Mouse (Mus musculus) brain, embryonic 14.5 days (tissue): ENCODE measurements around the gene Retn. TPM values are rescaled to one million over a fixed set of nuclear protein-coding genes. Genes with fewer than 3 reads are reported as not detected.

Experiments used
- DNase-seq: peaks from one replicate; pipeline ENCODE4 v3.0.0-alpha.2; 2011; ENCODE audit warnings: low read depth
- CTCF ChIP-seq: fragments of 200-500 bp; IDR thresholded peaks from 2 replicates; pipeline ENCODE4 v1.5.1; 2012; ENCODE audit warnings: inconsistent platforms, mild to moderate bottlenecking, moderate library complexity, borderline replicate concordance; ENCODE audit not compliant: insufficient read depth, insufficient read length; ENCODE audit errors: extremely low read depth
- POLR2A ChIP-seq: fragments of 200-500 bp; IDR thresholded peaks from 2 replicates; pipeline ENCODE4 v1.6.1; 2012; ENCODE audit warnings: mild to moderate bottlenecking, inconsistent platforms, borderline replicate concordance; ENCODE audit not compliant: poor library complexity, insufficient read depth, insufficient read length, severe bottlenecking; ENCODE audit errors: extremely low read depth
- polyA plus RNA-seq: library from polyadenylated mRNA; depleted of rRNA; stranded (reverse); fragments of >200 nt; gene quantifications from 2 replicates; pipeline ENCODE4 v1.2.3, GENCODE M21; 2012; rRNA removed

The Retn gene
- polyA plus RNA-seq: 0.34 and 0.52 TPM in 2 replicates

- TF ChIP-seq CTCF: no peak
- no peak for TF ChIP-seq POLR2A
- no peak for DNase-seq
These were observed at the start of gene Retn for GRCm38 (mm10) chr8:3655526-3655925. Gene Retn, plus strand, starts transcription at chr8:3655770.

GRCm38 (mm10) chr8:3606593-3606992 is 49.0 kb upstream of the Retn start:
- TF ChIP-seq CTCF (no peak), POLR2A (no peak)
- no peak for DNase-seq

DNA sequence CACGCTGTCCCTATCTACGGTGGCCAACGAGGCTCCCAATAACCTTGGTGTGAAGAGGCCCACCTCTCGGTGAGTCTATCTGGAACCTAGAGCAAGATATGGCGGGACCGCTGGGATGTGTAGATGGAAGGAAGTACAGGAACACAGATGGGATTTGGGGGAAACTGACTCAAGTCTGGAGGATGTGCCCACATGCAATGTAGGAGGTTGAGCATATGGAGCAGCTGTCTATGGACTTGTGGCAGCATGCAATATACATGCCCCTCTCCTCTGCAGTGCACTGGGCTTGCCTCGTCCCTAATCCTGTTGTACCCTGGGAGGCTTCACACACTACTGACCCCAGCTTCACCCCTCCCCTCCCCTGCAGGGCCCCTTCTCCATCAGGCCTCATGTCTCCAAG is 47.7 kb upstream of the Retn start:
- TF ChIP-seq POLR2A (no peak), CTCF (no peak)
- DNase-seq: no peak

DNA sequence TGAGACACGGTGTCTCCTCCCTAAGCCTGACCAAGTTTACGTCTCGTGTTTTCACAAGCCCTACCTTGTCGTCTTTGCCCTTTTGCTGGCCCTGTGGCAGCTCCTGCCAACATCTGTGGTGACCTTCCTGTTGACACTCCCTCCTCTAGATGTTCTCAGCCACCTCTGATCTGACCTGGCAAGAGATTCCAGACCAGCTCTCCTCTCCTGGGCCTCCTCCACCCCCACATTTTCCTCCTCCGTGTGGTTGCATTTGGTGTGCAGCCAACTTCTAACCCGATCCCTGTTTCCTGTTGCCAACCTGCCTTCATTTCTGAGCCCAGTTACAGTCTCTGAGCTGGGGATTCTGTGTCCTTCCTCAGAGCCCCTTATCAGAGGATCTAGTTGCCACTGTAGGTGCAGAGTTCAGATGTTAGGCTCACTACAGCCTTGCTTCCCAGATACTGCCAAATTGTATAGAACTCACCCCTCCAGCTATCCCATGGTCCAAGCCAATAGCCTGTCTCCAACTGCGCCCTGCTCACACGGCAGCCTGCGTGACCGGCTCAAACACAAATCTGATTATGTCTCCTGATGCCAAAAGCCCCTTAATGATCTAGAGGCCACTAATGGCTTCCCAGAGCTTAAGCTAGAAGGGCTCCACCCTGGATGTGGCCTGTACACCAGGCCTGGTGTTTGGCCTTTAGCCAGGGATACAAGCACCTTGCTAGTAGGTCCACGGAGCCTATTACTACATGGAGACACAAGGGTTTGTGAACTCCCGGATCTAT is 46.3 kb upstream of the Retn start:
- TF ChIP-seq POLR2A (no peak), CTCF (no peak)
- no peak for DNase-seq

GRCm38 (mm10) chr8:3609816-3610150 is 45.8 kb upstream of the Retn start:
- DNase-seq: no peak
- TF ChIP-seq POLR2A (no peak), CTCF (no peak)

- DNase-seq: peak; percentile 100
- TF ChIP-seq CTCF: no peak
- TF ChIP-seq POLR2A: peak; percentile 42; the same call in 1 of the 2 replicates
These were observed 34.2 kb upstream of the Retn start, which contains the start of the genes Xab2 and Pet100 for GRCm38 (mm10) chr8:3621199-3621970. Gene Xab2, minus strand, starts transcription at chr8:3621316. Gene Pet100, plus strand, starts transcription at chr8:3621548.

DNA sequence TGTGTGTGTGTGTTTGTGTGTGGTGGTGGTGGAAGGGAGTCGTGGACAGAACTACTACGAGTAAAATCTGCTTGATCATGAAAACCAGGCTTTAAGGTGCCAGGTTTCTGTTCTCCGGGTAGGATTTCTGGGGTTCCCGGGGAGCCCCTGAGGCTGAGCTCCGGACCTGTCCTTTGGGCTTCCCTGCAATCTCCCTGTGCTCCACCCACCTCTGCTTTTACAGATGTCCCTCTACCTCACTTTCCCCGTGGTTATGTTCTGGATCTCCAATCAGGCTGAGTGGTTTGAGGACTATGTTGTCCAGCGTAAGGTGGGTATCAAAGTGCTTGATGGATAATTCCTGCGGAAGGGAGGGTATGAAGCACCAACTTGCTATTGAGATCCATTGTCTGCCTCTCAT is 33.5 kb upstream of the Retn start:
- TF ChIP-seq POLR2A: no peak
- no peak for TF ChIP-seq CTCF
- no peak for DNase-seq

GRCm38 (mm10) chr8:3625445-3625844 is 30.1 kb upstream of the Retn start, which contains the start of gene Pcp2:
Gene Pcp2, minus strand, starts transcription at chr8:3625545.
- TF ChIP-seq CTCF (no peak), POLR2A (no peak)

GRCm38 (mm10) chr8:3626971-3627370 is 28.6 kb upstream of the Retn start:
- DNase-seq: no peak

More at GRCm38 (mm10) chr8:3625445-3625844, 30.1 kb upstream of the Retn start, which contains the start of gene Pcp2:
- no peak for DNase-seq

GRCm38 (mm10) chr8:3628014-3628413 is 27.6 kb upstream of the Retn start:
- DNase-seq: peak; percentile 36
- TF ChIP-seq CTCF (peak; percentile 43; the same call in 1 of the 2 replicates), POLR2A (no peak)

More at GRCm38 (mm10) chr8:3626971-3627370, 28.6 kb upstream of the Retn start:
- TF ChIP-seq POLR2A: no peak
- TF ChIP-seq CTCF: no peak
